Mouse (Mus musculus): ENCODE measurements around the gene Thap4.

The Thap4 gene

DNA sequence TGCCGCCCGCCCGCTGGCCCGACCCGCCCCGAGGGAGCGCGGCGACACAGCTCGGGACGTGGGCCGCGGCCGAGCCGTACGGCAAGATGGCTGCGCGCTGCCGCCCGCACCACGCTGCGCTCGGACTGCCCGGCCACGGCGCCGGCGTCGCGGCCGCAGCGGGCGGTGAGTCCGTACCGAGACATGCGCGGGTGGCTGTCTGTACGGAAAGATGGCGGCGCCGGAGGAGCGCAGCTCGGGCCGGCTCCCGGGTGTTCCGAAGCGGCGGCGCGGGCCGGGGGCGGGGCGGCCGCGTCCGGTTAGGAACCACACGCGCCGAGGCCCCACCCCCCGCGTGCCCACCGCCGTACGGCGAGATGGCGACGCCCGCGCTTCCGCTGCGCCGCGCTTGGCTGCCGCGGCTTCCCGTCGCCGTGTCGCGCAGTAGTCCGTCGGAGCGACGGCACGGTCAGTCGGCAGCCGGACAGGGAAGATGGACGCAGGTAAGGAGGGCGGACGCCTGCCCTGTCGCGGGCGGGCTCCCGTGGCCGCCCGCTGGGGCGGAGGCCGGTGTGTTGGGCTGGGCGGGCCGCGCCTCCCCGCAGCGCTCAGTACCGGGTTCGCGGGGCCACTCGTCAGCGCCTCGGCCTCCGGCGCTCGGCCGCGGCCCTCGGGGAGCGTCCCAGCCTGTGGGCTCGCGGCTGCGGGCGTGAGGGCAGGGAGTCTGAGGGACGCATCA is at the start of gene Thap4:
Gene Thap4, minus strand, starts transcription at position 292 of the 718 bp plus-strand sequence.
- DNase-seq (ENCODE audit: low read depth, low spot score): peak; percentile 65

GRCm38 (mm10) chr1:93803556-93804507 is 49.2 kb upstream of the Thap4 start, which contains the start of gene Ing5:
Gene Ing5, plus strand, starts transcription at chr1:93803965.
- DNase-seq (ENCODE audit: low read depth, low spot score): peak; percentile 96

DNA sequence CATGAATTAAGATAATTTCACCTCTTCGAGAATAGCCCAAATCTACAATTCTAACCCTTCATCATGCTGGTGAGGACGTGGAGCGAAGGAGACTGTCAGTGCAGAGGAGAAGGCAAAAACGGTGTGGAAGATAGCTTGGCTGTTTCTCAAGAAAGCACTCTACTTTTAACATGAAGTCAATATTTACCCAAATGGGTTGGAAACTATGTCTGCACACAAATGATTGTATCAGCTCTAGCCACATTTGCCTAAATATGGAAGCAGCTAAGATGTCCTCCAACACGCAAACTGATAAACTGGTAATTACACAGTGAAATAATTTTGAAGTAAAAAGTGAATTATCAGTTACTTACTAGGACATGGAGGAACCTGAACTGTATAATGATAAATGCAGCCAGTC is 48.1 kb upstream of the Thap4 start:
- DNase-seq (ENCODE audit: low read depth, low spot score): no peak

GRCm38 (mm10) chr1:93801741-93802238 is 47.1 kb upstream of the Thap4 start, which contains the start of gene Dtymk:
Gene Dtymk, minus strand, starts transcription at chr1:93801934.
- peak; percentile 87 for DNase-seq (ENCODE audit: low read depth, low spot score)

GRCm38 (mm10) chr1:93800670-93801503 is 46.2 kb upstream of the Thap4 start:
- DNase-seq (ENCODE audit: low read depth, low spot score): no peak

GRCm38 (mm10) chr1:93795886-93796285 is 41.2 kb upstream of the Thap4 start:
- DNase-seq (ENCODE audit: low read depth, low spot score): no peak

DNA sequence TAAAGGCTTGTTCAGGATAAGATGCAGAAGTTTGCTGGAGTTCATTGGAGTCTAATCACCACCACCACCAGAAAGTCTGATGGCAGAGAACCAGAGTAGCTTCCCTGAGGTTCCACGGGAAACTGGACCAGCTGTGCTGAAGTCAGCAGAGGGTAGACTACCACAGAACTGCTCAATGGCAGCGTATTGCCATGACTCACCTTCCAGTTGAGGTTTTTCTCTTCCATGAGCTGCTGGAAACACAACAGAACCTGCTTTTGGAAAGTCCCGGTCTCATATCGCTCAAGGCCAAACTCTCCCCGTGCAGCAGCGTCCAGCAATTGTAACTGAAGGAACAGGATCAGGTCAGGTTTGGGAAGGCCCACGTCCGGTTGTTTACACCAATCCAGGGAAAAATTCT is 39.9 kb upstream of the Thap4 start:
- DNase-seq (ENCODE audit: low read depth, low spot score): no peak

DNA sequence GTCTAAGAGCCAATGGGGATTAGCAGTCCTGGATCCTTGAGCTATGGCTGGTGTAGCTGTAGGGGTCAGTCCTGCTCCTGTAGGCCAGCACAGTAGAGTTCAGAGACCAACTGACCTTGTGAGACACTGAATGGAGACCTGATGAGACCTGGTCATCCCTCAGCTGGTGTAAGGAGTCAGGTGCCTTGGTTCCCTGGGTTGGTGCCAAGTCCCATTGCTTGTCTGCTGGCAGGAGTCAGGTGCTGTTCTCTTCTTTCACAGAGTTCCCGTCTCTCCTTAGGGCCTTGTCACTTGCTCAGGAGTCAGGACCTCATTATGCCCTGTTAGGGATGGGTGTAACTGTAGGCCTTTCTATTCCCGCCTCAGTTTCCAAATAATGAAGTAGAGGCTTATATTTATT is 32.2 kb upstream of the Thap4 start:
- DNase-seq (ENCODE audit: low read depth, low spot score): no peak

GRCm38 (mm10) chr1:93776686-93777085 is 22.0 kb upstream of the Thap4 start:
- no peak for DNase-seq (ENCODE audit: low read depth, low spot score)

DNA sequence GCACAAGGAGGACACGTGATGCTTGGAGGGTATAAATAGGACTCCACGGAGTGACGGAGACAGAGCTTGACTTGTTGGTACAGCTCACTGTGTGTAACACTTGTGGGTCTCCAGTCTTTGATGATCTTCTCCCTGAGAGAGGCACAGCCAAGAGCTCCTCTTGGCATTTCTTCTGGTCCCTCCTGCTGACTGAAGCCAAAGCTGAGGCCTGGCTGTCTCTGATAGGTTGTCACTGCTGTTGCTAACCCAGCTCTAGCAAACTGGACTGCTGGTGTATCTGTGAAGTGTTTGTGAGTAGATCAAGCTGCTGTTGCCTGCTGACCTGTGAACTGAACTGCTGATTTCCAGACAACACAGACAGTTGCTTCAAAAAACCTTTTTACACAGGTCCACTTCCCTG is 15.2 kb upstream of the Thap4 start:
- no peak for DNase-seq (ENCODE audit: low read depth, low spot score)

DNA sequence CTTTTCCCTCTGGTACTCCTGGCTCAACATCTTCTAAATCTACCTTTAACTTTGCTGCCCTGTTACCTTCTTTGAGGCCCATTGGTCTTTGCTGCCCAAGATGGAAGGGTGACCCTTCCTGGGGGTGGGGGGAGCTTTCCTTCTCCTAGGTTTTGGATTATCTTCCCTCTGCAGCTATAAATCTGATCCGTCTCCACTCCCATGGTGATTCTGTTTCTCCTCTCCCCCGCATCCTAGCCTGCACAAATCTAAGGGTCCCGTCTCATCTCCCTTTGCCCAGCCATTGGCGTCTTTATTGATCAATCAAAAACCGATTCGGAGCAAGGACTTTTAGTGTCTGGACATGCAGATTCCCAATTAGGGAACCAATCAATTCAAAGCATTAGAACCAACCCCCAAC is 12.9 kb upstream of the Thap4 start:
- no peak for DNase-seq (ENCODE audit: low read depth, low spot score)

- DNase-seq (ENCODE audit: low read depth, low spot score): no peak
These were observed 10.4 kb upstream of the Thap4 start for GRCm38 (mm10) chr1:93764871-93765591.

DNA sequence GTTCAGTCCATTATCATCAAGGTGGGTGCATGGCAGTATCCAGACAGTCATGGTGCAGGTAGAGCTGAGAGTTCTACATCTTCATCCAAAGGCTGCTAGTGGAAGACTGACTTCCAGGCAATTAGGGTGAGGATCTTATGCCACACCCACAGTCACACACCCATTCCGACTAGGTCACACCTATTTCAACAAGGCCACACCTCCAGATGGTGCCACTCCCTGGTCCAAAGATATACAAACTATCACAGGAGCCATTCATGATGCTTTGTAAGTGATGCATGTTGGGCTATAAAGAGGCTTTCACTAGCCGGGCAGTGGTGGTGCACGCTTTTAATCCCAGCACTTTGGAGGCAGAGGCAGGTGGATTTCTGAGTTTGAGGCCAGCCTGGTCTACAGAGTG is 8.9 kb upstream of the Thap4 start:
- DNase-seq (ENCODE audit: low read depth, low spot score): peak; percentile 61

- no peak for DNase-seq (ENCODE audit: low read depth, low spot score)
These were observed 5.4 kb upstream of the Thap4 start for GRCm38 (mm10) chr1:93760076-93760475.

- DNase-seq (ENCODE audit: low read depth, low spot score): no peak
These were observed 1.5 kb upstream of the Thap4 start for GRCm38 (mm10) chr1:93756154-93756553.

DNA sequence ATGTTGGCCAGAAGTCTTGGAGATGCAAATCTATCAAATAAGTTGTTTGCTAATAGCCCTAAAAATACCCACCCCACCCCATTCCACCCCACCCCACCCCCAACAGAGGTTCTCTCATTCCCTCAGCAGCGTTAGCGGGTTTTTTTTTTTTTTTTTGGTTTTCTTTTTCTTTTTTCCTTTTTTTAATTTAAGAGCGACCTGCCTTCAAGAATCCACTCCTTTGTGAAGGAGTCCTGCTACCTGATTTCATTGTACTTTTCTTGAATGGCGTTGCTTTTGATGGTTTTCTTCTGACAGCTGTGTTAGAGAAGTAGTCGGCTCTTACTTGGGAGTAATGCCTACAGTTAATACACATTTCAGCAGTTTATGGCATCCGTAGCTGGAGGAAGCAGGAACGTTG is 954 bp upstream of the Thap4 start:
- no peak for DNase-seq (ENCODE audit: low read depth, low spot score)

GRCm38 (mm10) chr1:93755291-93755610 is 587 bp upstream of the Thap4 start:
- no peak for DNase-seq (ENCODE audit: low read depth, low spot score)

GRCm38 (mm10) chr1:93753911-93754572 is 622 bp downstream of the Thap4 start:
- DNase-seq (ENCODE audit: low read depth, low spot score): no peak

DNA sequence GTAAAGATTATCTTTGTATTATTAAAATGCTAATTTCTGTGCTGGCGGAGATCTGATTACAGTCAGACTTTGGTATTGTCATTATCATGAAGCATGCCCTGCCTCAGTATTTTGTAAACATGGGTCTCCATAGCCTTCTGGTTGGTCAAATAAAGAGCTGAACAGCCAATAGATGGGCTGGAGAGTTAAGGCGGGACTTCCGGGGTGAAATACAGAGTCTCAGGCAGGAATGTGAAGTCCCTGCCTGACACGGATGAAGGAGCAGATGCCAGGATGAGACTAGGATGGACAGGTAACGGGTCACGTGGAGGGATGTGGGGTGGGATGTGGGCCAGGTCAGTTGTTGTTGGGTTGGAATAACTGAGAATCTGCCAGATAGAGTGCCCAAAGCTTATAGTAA is 3.4 kb downstream of the Thap4 start, which contains the start of gene Atg4b:
Gene Atg4b, plus strand, starts transcription at position 211 of the 400 bp plus-strand sequence.
- DNase-seq (ENCODE audit: low read depth, low spot score): no peak

DNA sequence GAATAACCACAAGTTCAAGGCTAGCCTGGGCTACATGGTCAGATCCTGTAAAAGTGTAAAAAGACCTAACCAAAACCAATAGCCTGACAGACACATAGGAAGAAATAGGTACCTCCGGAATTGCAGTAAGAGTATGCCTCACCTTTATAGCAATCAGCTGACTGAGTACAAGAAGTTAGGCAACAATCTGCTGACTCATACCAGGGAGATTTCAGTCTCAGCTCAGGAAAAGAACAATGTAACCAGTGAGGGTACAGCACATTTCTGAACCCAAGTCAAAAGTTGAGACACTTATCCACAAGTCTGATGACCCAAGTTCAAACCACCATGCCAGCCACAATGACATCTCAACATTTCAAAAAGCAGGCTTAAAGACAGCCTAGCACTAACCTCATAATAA is 6.1 kb downstream of the Thap4 start:
- no peak for DNase-seq (ENCODE audit: low read depth, low spot score)
